Mouse (Mus musculus) embryonic facial prominence, embryonic 12.5 days (tissue): ENCODE results near the gene Farsa. TPM values are rescaled to one million over a fixed set of nuclear protein-coding genes. Genes with fewer than 3 reads are reported as not detected.
A peak's percentile ranks its signal among the peaks of the same experiment; 100 is the strongest.
"Not testable (repeated sequence)": the region's sequence is repeated elsewhere in the genome, so short reads cannot be mapped to it uniquely, and the experiment has no call there.

Source experiments
- ATAC-seq: fragments of 200-750 bp; cut with Nextera tagmentation; 2 replicates; pipeline ENCODE4 v1.8.0; 2017; ENCODE audit not compliant: insufficient number of reproducible peaks, insufficient read depth, low FRiP score, low TSS enrichment
- H3K27ac ChIP-seq: fragments of 300-500 bp; sonication (generic); 2 replicates; pipeline ENCODE4 v1.5.1; 2016; ENCODE audit warnings: mild to moderate bottlenecking
- H3K27me3 ChIP-seq: fragments of 300-500 bp; sonication (generic); 2 replicates; pipeline ENCODE4 v1.6.1; 2016; ENCODE audit warnings: mild to moderate bottlenecking, moderate library complexity
- H3K36me3 ChIP-seq: fragments of 300-500 bp; sonication (generic); 2 replicates; pipeline ENCODE4 v1.6.1; 2016; ENCODE audit warnings: mild to moderate bottlenecking
- H3K4me1 ChIP-seq: fragments of 300-500 bp; sonication (generic); 2 replicates; pipeline ENCODE4 v1.6.1; 2016
- H3K4me2 ChIP-seq: fragments of 300-500 bp; sonication (generic); replicated peaks from 2 replicates; pipeline ENCODE4 v1.6.1; 2016; ENCODE audit warnings: mild to moderate bottlenecking, moderate library complexity
- H3K4me3 ChIP-seq: fragments of 300-500 bp; sonication (generic); 2 replicates; pipeline ENCODE4 v1.5.1; 2016; ENCODE audit warnings: mild to moderate bottlenecking
- H3K9ac ChIP-seq: fragments of 300-500 bp; sonication (generic); 2 replicates; pipeline ENCODE4 v1.6.1; 2016; ENCODE audit warnings: mild to moderate bottlenecking, moderate library complexity
- H3K9me3 ChIP-seq: fragments of 300-500 bp; sonication (generic); 2 replicates; pipeline ENCODE4 v1.6.1; 2016; ENCODE audit warnings: mild to moderate bottlenecking, moderate library complexity
- WGBS: fragments of 180-500 bp; shearing (Covaris S2); methylation state at CpG from one replicate; pipeline ENCODE4 v1.1.7; 2016; 5-methylcytosine and 5-hydroxymethylcytosine counted together
- polyA plus RNA-seq: library from polyadenylated mRNA; unstranded; fragments of >200 nt; fragmentation: Nextera tagmentation; extraction: Ambion mirVana; gene quantifications from 2 replicates; pipeline ENCODE4 v1.2.1, GENCODE M21; 2016

Farsa gene
- polyA plus RNA-seq, 1 experiment from 2014 or later, result 106 TPM

- Histone ChIP-seq H3K4me2 (peak within 1 kb of the TSS; percentile 48), H3K4me3 (no peak within 1 kb of the TSS), H3K9me3 (no peaks in the 10 kb centered on the region), H3K27me3 (peaks cover 6% of the 10 kb centered on the region; the same call in 1 of the 2 replicates), H3K36me3 (no peaks in the 10 kb centered on the region), H3K9ac (0 out of 2 replicates have a peak within 1 kb of the TSS, but pooled peaks have one; percentile 31), H3K27ac (no peak within 1 kb of the TSS), H3K4me1 (0 out of 2 replicates have a peak, but pooled peaks cover 3% of the 10 kb centered on the region)
- ATAC-seq, result 0 out of 2 replicates have a peak, but pooled peaks have one; percentile 39
- 28% methylated on average over 3 of the region's 3 CpGs for WGBS
Observed at GRCm38 (mm10) chr8:84822723-84823122, 34.1 kb upstream of the Farsa start, which contains the start of gene Dand5. Gene Dand5 (minus strand): TSS chr8:84822823.

GRCm38 (mm10) chr8:84823653-84824052 is 33.1 kb upstream of the Farsa start:
- Histone ChIP-seq H3K9me3 (no peaks in the 10 kb centered on the region), H3K27me3 (peaks cover 6% of the 10 kb centered on the region; the same call in 1 of the 2 replicates), H3K27ac (no peak overlapping the region), H3K36me3 (no peaks in the 10 kb centered on the region), H3K4me3 (no peak overlapping the region), H3K4me2 (peak overlapping the region; percentile 48), H3K4me1 (0 out of 2 replicates have a peak, but pooled peaks cover 3% of the 10 kb centered on the region), H3K9ac (0 out of 2 replicates have a peak overlapping the region, but pooled peaks have one; percentile 31)
- 1% methylated on average over 18 of the region's 18 CpGs for WGBS
- ATAC-seq, result no peak

- Histone ChIP-seq H3K27ac (no peak overlapping the region), H3K27me3 (peaks cover 6% of the 10 kb centered on the region; the same call in 1 of the 2 replicates), H3K9me3 (no peaks in the 10 kb centered on the region), H3K4me3 (no peak overlapping the region), H3K9ac (no peak overlapping the region), H3K36me3 (no peaks in the 10 kb centered on the region), H3K4me2 (no peak overlapping the region), H3K4me1 (0 out of 2 replicates have a peak, but pooled peaks cover 3% of the 10 kb centered on the region)
- 61% methylated on average over 4 of the region's 4 CpGs for WGBS
- ATAC-seq, result no peak
Observed at GRCm38 (mm10) chr8:84825636-84826035, 31.2 kb upstream of the Farsa start.

- H3K27ac ChIP-seq, H3K4me1 ChIP-seq, H3K4me2 ChIP-seq, ATAC-seq, H3K9ac ChIP-seq, H3K4me3 ChIP-seq, H3K36me3 ChIP-seq, H3K9me3 ChIP-seq, H3K27me3 ChIP-seq: not testable (repeated sequence)
- 89% methylated on average over 2 of the region's 2 CpGs for WGBS
Observed at GRCm38 (mm10) chr8:84826518-84826917, 30.3 kb upstream of the Farsa start.

- H3K9ac ChIP-seq, result peak within 1 kb of the TSS; percentile 88
- WGBS, result 82% methylated on average over 11 of the region's 11 CpGs
- H3K36me3 ChIP-seq, result peaks cover 28% of the 10 kb centered on the region
- no peaks in the 10 kb centered on the region for H3K9me3 ChIP-seq
- peak within 1 kb of the TSS; percentile 55 for H3K4me2 ChIP-seq
- ATAC-seq, result no peak
- H3K4me3 ChIP-seq, result peak within 1 kb of the TSS; percentile 75
- no peaks in the 10 kb centered on the region for H3K27me3 ChIP-seq
- H3K4me1 ChIP-seq, result peaks cover 9% of the 10 kb centered on the region; the same call in 1 of the 2 replicates
- peak within 1 kb of the TSS; percentile 89 for H3K27ac ChIP-seq
Observed at GRCm38 (mm10) chr8:84831490-84831889, 25.3 kb upstream of the Farsa start, which contains the start of gene Gadd45gip1. Gene Gadd45gip1 (plus strand): TSS chr8:84831522.

- Histone ChIP-seq H3K4me3 (peak overlapping the region; percentile 75), H3K27me3 (no peaks in the 10 kb centered on the region), H3K4me1 (peaks cover 16% of the 10 kb centered on the region), H3K27ac (peak overlapping the region; percentile 89), H3K9me3 (no peaks in the 10 kb centered on the region), H3K4me2 (peak overlapping the region; percentile 55), H3K36me3 (peaks cover 35% of the 10 kb centered on the region), H3K9ac (peak overlapping the region; percentile 88)
- ATAC-seq, result peak; percentile 53
- WGBS, result 1% methylated on average over 59 of the region's 59 CpGs
Observed at GRCm38 (mm10) chr8:84832034-84832717, 24.6 kb upstream of the Farsa start.

GRCm38 (mm10) chr8:84832759-84833742 is 23.7 kb upstream of the Farsa start:
- H3K27me3 ChIP-seq, result no peaks in the 10 kb centered on the region
- H3K9ac ChIP-seq, result peak overlapping the region; percentile 88
- ATAC-seq, result no peak
- H3K4me1 ChIP-seq, result peaks cover 25% of the 10 kb centered on the region
- H3K9me3 ChIP-seq, result no peaks in the 10 kb centered on the region
- H3K4me2 ChIP-seq, result peak overlapping the region; percentile 55
- peaks cover 44% of the 10 kb centered on the region for H3K36me3 ChIP-seq
- peak overlapping the region; percentile 89 for H3K27ac ChIP-seq
- WGBS, result 66% methylated on average over 10 of the region's 10 CpGs
- H3K4me3 ChIP-seq, result peak overlapping the region; percentile 75

- 0 out of 2 replicates have a peak overlapping the region, but pooled peaks have one; percentile 9 for H3K4me3 ChIP-seq
- H3K36me3 ChIP-seq, result peaks cover 54% of the 10 kb centered on the region
- H3K4me2 ChIP-seq, result no peak overlapping the region
Observed at GRCm38 (mm10) chr8:84834002-84834865, 22.6 kb upstream of the Farsa start.

GRCm38 (mm10) chr8:84834866-84835855 is 21.6 kb upstream of the Farsa start:
- Histone ChIP-seq H3K27me3 (no peaks in the 10 kb centered on the region), H3K9me3 (no peaks in the 10 kb centered on the region), H3K27ac (no peak overlapping the region), H3K4me1 (peaks cover 33% of the 10 kb centered on the region), H3K9ac (no peak overlapping the region), H3K4me3 (no peak overlapping the region), H3K36me3 (peaks cover 55% of the 10 kb centered on the region), H3K4me2 (no peak overlapping the region)
- WGBS, result 80% methylated on average over 10 of the region's 10 CpGs
- ATAC-seq, result no peak

More at GRCm38 (mm10) chr8:84834002-84834865, 22.6 kb upstream of the Farsa start:
- ATAC-seq, result no peak
- Histone ChIP-seq H3K9me3 (no peaks in the 10 kb centered on the region), H3K27ac (no peak overlapping the region), H3K27me3 (no peaks in the 10 kb centered on the region), H3K9ac (no peak overlapping the region), H3K4me1 (peaks cover 27% of the 10 kb centered on the region)
- 86% methylated on average over 19 of the region's 19 CpGs for WGBS
